Mouse (Mus musculus) fat pad, adult 2 months (tissue): Measurements from ENCODE around the gene Zfp687.

Source experiments
- DNase-seq: peaks from one replicate; pipeline ENCODE4 v3.0.0-alpha.2; 2011; ENCODE audit warnings: low read depth, low spot score; ENCODE audit errors: extremely low read depth

The Zfp687 gene

GRCm38 (mm10) chr3:94965878-94966277, 49.4 kb downstream of the Zfp687 start:
- no peak for DNase-seq

GRCm38 (mm10) chr3:94964989-94965388, 50.3 kb downstream of the Zfp687 start:
- no peak for DNase-seq

GRCm38 (mm10) chr3:94960322-94960721, 54.9 kb downstream of the Zfp687 start:
- DNase-seq: no peak

- no peak for DNase-seq
Measured at GRCm38 (mm10) chr3:94959871-94960270, 55.4 kb downstream of the Zfp687 start.

GRCm38 (mm10) chr3:94958295-94958694, 57.0 kb downstream of the Zfp687 start:
- DNase-seq: no peak
